Mouse (Mus musculus) hindbrain, postnatal 0 days (tissue): ENCODE results near the gene Olfr736. TPM values are rescaled to one million over a fixed set of nuclear protein-coding genes. Genes with fewer than 3 reads are reported as not detected.

Experiments used
- ATAC-seq: fragments of 200-750 bp; cut with Nextera tagmentation; 2 replicates; pipeline ENCODE4 v1.8.0; 2017; ENCODE audit warnings: mild to moderate bottlenecking, moderate TSS enrichment, moderate library complexity
- DNase-seq: peaks from one replicate; pipeline ENCODE4 v3.0.0-alpha.2; 2015; ENCODE audit warnings: low spot score
- H3K27ac ChIP-seq: fragments of 300-500 bp; sonication (generic); 2 replicates; pipeline ENCODE4 v1.5.1; 2014; ENCODE audit warnings: mild to moderate bottlenecking
- H3K27me3 ChIP-seq: fragments of 300-500 bp; sonication (generic); 2 replicates; pipeline ENCODE4 v1.6.1; 2014; ENCODE audit warnings: low read length, mixed read lengths; ENCODE audit not compliant: insufficient read depth
- H3K36me3 ChIP-seq: fragments of 300-500 bp; sonication (generic); 2 replicates; pipeline ENCODE4 v1.6.1; 2014; ENCODE audit warnings: low read length, mixed read lengths; ENCODE audit not compliant: insufficient read depth
- H3K4me1 ChIP-seq: fragments of 300-500 bp; sonication (generic); 2 replicates; pipeline ENCODE4 v1.6.1; 2014; ENCODE audit warnings: antibody characterized with exemption, low read length, mixed read lengths; ENCODE audit not compliant: insufficient read depth
- H3K4me2 ChIP-seq: fragments of 300-500 bp; sonication (generic); 2 replicates; pipeline ENCODE4 v1.6.1; 2014; ENCODE audit warnings: low read depth, mild to moderate bottlenecking, low read length, moderate library complexity, mixed read lengths
- H3K4me3 ChIP-seq: fragments of 300-500 bp; sonication (generic); 2 replicates; pipeline ENCODE4 v1.5.1; 2014; ENCODE audit warnings: low read length
- H3K9ac ChIP-seq: fragments of 300-500 bp; sonication (generic); replicated peaks from 2 replicates; pipeline ENCODE4 v1.6.1; 2014; ENCODE audit warnings: mild to moderate bottlenecking, low read length, moderate library complexity, mixed read lengths
- H3K9me3 ChIP-seq: fragments of 300-500 bp; sonication (generic); 2 replicates; pipeline ENCODE4 v1.6.1; 2016; ENCODE audit warnings: low read length, mixed read lengths
- CTCF ChIP-seq: IDR thresholded peaks from 2 replicates; pipeline ENCODE4 v1.5.1; 2016; ENCODE audit warnings: antibody characterized with exemption, control low read depth, low read depth
- WGBS: fragments of 180-500 bp; shearing (Covaris S2); extraction: QIAGEN DNeasy Blood & Tissue Kit; methylation state at CpG from one replicate; pipeline ENCODE4 v1.1.7; 2014; 5-methylcytosine and 5-hydroxymethylcytosine counted together
- polyA plus RNA-seq: library from polyadenylated mRNA; unstranded; fragments of >200 nt; fragmentation: Nextera tagmentation; extraction: Ambion mirVana; gene quantifications from 2 replicates; pipeline ENCODE4 v1.2.1, GENCODE M21; 2015
- total RNA-seq: library from RNA; depleted of rRNA; stranded (reverse); fragments of >200 nt; gene quantifications from 2 replicates; pipeline ENCODE4 v1.2.3, GENCODE M21; 2014; rRNA removed

The Olfr736 gene
- total and polyA plus RNA-seq, 2 experiments from 2014 or later, result not detected

- H3K27ac ChIP-seq, result no peak within 1 kb of the TSS
- no peak for TF ChIP-seq CTCF
- H3K36me3 ChIP-seq, result no peaks in the 10 kb centered on the region
- H3K9ac ChIP-seq, result no peak within 1 kb of the TSS
- ATAC-seq (no peak), DNase-seq (no peak)
- 84% methylated on average over 1 of the region's 1 CpGs for WGBS
- H3K4me2 ChIP-seq, result no peak within 1 kb of the TSS
- no peak within 1 kb of the TSS for H3K4me3 ChIP-seq
- no peaks in the 10 kb centered on the region for H3K4me1 ChIP-seq
- H3K9me3 ChIP-seq, result no peaks in the 10 kb centered on the region
- H3K27me3 ChIP-seq, result no peaks in the 10 kb centered on the region
Measured at GRCm38 (mm10) chr14:50407268-50407667, 26.3 kb downstream of the Olfr736 start, which contains the start of gene Olfr738. TSS of gene Olfr738 (plus strand) at chr14:50407568.

GRCm38 (mm10) chr14:50418326-50418725 is 37.4 kb downstream of the Olfr736 start, which contains the start of gene Olfr739:
TSS of gene Olfr739 (plus strand) at chr14:50418626.
- no peak within 1 kb of the TSS for H3K9ac ChIP-seq
- no peak for TF ChIP-seq CTCF
- WGBS, result 65% methylated on average over 2 of the region's 2 CpGs
- H3K9me3 ChIP-seq, result no peaks in the 10 kb centered on the region
- no peak within 1 kb of the TSS for H3K27ac ChIP-seq
- no peaks in the 10 kb centered on the region for H3K36me3 ChIP-seq
- no peak within 1 kb of the TSS for H3K4me3 ChIP-seq
- H3K4me2 ChIP-seq, result no peak within 1 kb of the TSS
- H3K4me1 ChIP-seq, result no peaks in the 10 kb centered on the region
- no peaks in the 10 kb centered on the region for H3K27me3 ChIP-seq
- no peak for ATAC-seq
- DNase-seq, result no peak

Other genes with a start within 250 kb of the Olfr736 start
- not detected in 2 replicates for gene Olfr728, start 238.5 kb upstream of the Olfr736 start, total RNA-seq
- gene Olfr728, start 238.5 kb upstream of the Olfr736 start, polyA plus RNA-seq, result not detected in 2 replicates
- not detected in 2 replicates for gene Olfr729, start 228.3 kb upstream of the Olfr736 start, total RNA-seq
- not detected in 2 replicates for gene Olfr729, start 228.3 kb upstream of the Olfr736 start, polyA plus RNA-seq
- gene Olfr730, start 193.0 kb upstream of the Olfr736 start, total RNA-seq, result not detected in 2 replicates
- not detected in 2 replicates for gene Olfr730, start 193.0 kb upstream of the Olfr736 start, polyA plus RNA-seq
- gene Olfr731, start 139.3 kb upstream of the Olfr736 start, total RNA-seq, result not detected in 2 replicates
- not detected in 2 replicates for gene Olfr731, start 139.3 kb upstream of the Olfr736 start, polyA plus RNA-seq
- not detected in 2 replicates for gene Olfr732, start 97.0 kb upstream of the Olfr736 start, total RNA-seq
- gene Olfr732, start 97.0 kb upstream of the Olfr736 start, polyA plus RNA-seq, result not detected in 2 replicates
- gene Olfr733, start 79.6 kb upstream of the Olfr736 start, total RNA-seq, result not detected in 2 replicates
- gene Olfr733, start 79.6 kb upstream of the Olfr736 start, polyA plus RNA-seq, result not detected in 2 replicates
- not detected in 2 replicates for gene Olfr734, start 54.4 kb upstream of the Olfr736 start, total RNA-seq
- not detected in 2 replicates for gene Olfr734, start 54.4 kb upstream of the Olfr736 start, polyA plus RNA-seq
- not detected in 2 replicates for gene Olfr735, start 32.3 kb upstream of the Olfr736 start, total RNA-seq
- gene Olfr735, start 32.3 kb upstream of the Olfr736 start, polyA plus RNA-seq, result not detected in 2 replicates
- gene Tlr11, start 23.2 kb upstream of the Olfr736 start, total RNA-seq, result 0.04 TPM in 1 of 2 replicates, not detected in the other
- not detected in 2 replicates for gene Tlr11, start 23.2 kb upstream of the Olfr736 start, polyA plus RNA-seq
- gene Olfr738, start 26.4 kb downstream of the Olfr736 start, total RNA-seq, result not detected in 2 replicates
- gene Olfr738, start 26.4 kb downstream of the Olfr736 start, polyA plus RNA-seq, result not detected in 2 replicates
- not detected in 2 replicates for gene Olfr739, start 37.5 kb downstream of the Olfr736 start, total RNA-seq
- not detected in 2 replicates for gene Olfr739, start 37.5 kb downstream of the Olfr736 start, polyA plus RNA-seq
- gene Olfr740, start 64.4 kb downstream of the Olfr736 start, total RNA-seq, result not detected in 2 replicates
- not detected in 2 replicates for gene Olfr740, start 64.4 kb downstream of the Olfr736 start, polyA plus RNA-seq
- not detected in 2 replicates for gene Olfr741, start 91.6 kb downstream of the Olfr736 start, total RNA-seq
- not detected in 2 replicates for gene Olfr741, start 91.6 kb downstream of the Olfr736 start, polyA plus RNA-seq
- gene Olfr742, start 122.4 kb downstream of the Olfr736 start, total RNA-seq, result not detected in 2 replicates
- gene Olfr742, start 122.4 kb downstream of the Olfr736 start, polyA plus RNA-seq, result not detected in 2 replicates
- gene Olfr743, start 140.7 kb downstream of the Olfr736 start, total RNA-seq, result not detected in 2 replicates
- not detected in 2 replicates for gene Olfr743, start 140.7 kb downstream of the Olfr736 start, polyA plus RNA-seq
- not detected in 2 replicates for gene Olfr744, start 233.7 kb downstream of the Olfr736 start, total RNA-seq
- not detected in 2 replicates for gene Olfr744, start 233.7 kb downstream of the Olfr736 start, polyA plus RNA-seq